Mouse (Mus musculus) embryonic fibroblast, embryonic 13.5 days (primary cell): ENCODE data around the gene Rassf8.

Source experiments
- CTCF ChIP-seq: IDR thresholded peaks from 2 replicates; pipeline ENCODE4 v1.5.1; 2011; ENCODE audit warnings: mild to moderate bottlenecking, control low read depth, low read length, moderate library complexity, borderline replicate concordance; ENCODE audit not compliant: insufficient read depth
- POLR2A ChIP-seq: IDR thresholded peaks from 2 replicates; pipeline ENCODE4 v1.6.1; 2011; ENCODE audit warnings: low read depth, mild to moderate bottlenecking, control low read depth, low read length, moderate library complexity

GRCm38 (mm10) chr6:145864171-145864570 lies 117.6 kb downstream of the Rassf8 start:
- TF ChIP-seq POLR2A (no peak), CTCF (no peak)
